Mouse (Mus musculus) adrenal gland, adult 18-20 months (tissue): Measurements from ENCODE around the gene Prr3. TPM values are rescaled to one million over a fixed set of nuclear protein-coding genes. Genes with fewer than 3 reads are reported as not detected.
"Not testable (repeated sequence)": the region's sequence is repeated elsewhere in the genome, so short reads cannot be mapped to it uniquely, and the experiment has no call there.

Experiments
- DNase-seq, 2 experiments: peaks; one replicate each; pipeline ENCODE4 v3.0.0; 2021 to 2022; ENCODE audit warnings: low spot score in 2 of 2
- microRNA-seq, 2 experiments: library from miRNA; unstranded; fragments of <30 nt; microRNA quantifications; one replicate each; pipeline ENCODE4 v1.2.0; 2021; ENCODE audit warnings: borderline number of aligned reads in 2 of 2
- total RNA-seq, 2 experiments: library from RNA; stranded (reverse); gene quantifications; 1 replicate in 1 of 2; 2 replicates in 1 of 2; pipeline ENCODE4 v1.2.3; 2021

Prr3 gene
- total RNA-seq, 2 experiments from 2014 or later = 17.5 to 22.8 TPM

DNA sequence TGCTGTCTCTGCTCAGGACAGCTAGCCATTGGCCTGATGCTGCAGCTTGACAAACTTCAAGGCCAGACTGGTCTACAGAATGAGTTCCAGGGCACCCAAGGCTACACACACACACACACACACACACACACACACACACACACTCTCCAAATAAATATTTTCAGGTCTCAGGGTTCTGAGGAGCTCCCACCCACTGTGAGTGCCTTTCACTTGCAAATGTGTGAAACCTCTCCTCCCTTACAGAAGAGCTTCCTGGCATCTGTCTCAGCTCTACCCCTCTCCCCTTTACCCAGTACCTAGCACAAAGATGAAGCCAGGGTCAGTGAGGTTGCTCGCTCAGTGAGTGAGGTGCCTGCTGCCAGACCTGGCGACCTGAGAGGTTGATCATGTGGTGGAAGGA, 40.9 kb downstream of the Prr3 start:
- DNase-seq = no peak

DNA sequence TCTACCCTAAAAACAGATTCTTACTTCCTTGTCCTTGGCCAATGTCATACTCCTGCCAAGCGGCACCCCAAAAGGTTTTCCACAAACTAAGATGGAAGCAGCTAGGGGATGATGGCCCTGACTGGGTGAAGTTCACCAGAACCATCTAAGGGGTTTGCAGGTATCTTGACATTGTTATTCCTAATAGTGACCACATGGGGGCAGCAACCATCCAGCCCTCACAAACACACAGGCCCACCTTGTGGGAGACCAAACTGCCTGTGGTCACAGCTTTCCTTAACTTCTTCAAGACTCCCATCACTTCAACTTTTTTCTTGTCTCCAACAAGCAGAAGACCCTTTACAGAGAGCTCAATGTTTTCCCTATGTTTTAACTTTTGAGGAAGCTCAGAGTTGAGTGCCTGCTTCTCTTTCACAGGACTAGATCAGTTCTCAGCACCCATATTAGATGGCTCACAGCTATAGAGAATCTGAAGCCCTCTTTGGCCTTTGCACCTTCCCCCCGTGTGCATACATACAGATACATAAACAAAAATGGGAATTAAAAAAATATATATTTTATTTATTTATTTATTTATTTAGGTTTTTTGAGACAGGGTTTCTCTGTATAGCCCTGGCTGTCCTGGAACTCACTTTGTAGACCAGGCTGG, 42.2 kb downstream of the Prr3 start:
- DNase-seq = no peak

DNA sequence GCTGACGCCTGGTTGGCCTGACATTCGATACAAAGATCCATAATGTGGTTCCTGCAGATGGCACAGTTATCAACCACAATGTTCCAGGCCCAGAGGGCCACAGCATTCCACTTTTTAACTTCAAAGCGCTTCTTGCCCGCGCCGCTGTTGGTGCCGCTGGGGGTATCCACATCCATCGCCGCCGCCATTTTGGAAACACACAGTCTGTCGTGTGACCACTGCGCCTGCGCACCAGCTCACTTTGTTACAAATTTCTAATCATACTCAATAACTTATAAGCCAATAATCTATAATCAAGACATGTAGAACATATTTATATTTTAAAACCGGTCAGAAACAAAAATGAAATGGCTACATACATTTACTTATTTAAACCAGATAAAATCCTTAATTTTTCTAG, 44.3 kb downstream of the Prr3 start:
- DNase-seq = not testable (repeated sequence)

DNA sequence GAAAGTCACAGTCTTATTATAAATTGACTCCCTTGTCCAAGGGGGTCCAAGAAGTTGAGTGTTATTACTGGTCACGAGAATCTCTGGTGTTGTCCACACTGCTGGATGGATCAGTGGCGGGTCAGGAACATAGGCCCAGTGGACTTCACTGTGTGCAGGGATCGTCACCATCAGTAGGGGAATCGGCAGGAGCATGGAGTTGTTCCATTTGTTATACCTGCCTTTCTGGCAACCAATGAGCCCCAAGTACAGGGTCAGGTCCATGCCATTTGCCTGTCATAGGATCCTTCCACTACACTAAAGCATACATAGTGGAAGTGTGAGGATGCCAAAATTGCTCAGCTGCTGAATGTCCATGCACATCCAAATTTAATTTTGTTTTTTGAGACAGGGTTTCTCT, 47.4 kb downstream of the Prr3 start:
- no peak for DNase-seq

DNA sequence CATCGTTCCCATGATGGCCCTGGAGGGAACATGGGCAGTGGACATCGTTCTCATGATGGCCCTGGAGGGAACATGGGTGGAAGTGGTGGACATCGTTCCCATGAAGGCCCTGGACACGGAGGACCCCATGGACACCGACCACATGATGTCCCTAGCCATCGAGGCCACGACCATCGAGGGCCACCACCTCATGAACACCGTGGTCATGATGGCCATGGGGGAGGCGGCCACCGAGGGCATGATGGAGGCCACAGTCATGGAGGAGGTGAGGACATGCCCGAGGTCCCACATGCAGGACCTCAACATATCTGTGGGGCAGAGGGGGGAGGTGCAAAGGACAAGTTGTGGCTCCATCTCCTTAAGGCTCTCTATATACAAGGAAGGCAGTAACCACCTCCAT, 49.4 kb downstream of the Prr3 start:
- no peak for DNase-seq

DNA sequence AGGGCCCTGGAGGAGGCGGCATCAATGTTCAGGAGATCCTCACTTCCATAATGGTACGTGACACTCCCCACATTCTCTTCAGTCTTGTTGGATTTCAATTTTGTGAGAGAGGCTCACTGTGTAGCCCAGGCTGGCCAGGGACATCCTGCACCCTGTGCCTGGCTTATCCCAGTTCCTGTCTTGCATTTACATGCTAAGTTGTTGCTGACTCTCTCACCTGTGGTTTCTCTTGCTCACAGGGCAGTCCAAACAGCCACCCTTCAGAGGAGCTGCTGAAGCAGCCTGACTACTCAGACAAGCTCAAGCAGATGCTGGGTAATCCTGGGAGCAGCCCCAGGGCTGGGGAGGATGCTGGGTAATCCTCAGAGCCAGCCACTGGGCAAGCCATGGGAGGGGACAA, 50.5 kb downstream of the Prr3 start:
- DNase-seq = no peak

DNA sequence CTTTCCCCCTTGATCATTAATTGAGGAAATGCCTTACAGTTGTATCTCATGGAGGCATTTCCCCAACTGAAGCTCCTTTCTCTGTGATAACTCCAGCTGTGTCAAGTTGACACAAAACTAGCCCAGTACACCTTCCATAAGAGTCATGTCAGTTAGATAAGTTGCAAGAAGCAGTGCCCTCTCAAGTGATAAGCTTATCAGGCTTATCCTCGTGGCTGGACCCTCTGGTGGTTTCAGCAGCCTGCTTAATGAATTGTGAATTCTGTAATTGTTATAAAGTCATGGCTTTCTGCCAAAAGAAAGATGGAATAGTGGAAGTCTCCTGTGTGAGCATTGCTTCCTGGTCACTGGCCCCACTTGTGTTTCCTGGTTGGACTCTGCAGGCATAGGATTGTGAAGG, 52.6 kb downstream of the Prr3 start:
- no peak for DNase-seq

DNA sequence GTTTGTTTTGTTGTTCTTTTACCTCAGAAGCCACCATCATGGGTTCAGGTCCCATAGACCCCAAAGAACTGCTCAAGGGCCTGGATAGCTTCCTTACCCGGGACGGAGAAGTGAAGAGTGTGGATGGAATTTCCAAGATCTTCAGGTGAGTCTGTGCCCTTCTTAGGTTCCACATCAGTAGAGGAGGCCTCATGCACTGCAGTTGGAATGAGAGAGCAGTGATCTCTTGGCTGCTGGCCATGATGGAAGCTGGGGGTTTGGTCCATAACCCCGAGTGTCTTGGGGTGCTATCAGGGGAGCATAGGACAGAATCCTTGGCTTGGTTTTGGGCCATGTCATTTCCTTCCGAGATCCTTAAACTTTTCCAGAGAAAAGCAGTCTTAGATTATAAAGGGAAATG, 56.8 kb downstream of the Prr3 start:
- no peak for DNase-seq

DNA sequence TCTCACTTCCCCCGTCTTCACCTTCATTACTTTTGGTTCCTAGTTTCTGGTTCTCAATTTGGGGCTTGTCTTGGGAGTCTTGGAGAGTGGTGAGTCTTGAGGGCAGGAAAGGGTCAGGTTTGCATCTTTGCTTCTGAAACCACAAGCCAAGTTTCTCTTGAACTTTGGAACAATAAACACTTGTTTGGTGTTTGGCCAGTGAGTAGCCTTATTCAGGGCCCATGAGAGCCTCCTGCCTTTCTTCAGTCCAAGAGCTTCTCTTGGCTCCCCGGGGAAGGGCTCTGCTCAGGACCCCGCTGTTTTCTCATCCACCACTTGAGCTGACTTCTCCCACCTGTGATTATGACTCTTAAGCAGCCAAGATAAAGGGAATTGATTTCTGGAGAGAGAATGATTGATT, 57.5 kb downstream of the Prr3 start:
- DNase-seq = no peak

Small RNA genes within 50 kb of the gene (microRNA-seq; reads per million reads assigned to microRNA genes)
- gene Mir877 = 146 to 159 reads per million in 2 experiments

Other genes with a start within 250 kb of the Prr3 start
- 10 to 100 TPM in 1 of 2 experiments, 1 to 10 TPM in 1; 7.9 to 19.0 TPM for gene Ier3, start 158.6 kb downstream of the Prr3 start, total RNA-seq
- gene Flot1, start 157.0 kb downstream of the Prr3 start, total RNA-seq = 10 to 100 TPM; 62.9 to 71.2 TPM
- gene Tubb5, start 141.9 kb downstream of the Prr3 start, total RNA-seq = 100 to 1,000 TPM; 134 to 185 TPM
- gene Mdc1, start 138.7 kb downstream of the Prr3 start, total RNA-seq = 10 to 100 TPM; 11.5 to 16.7 TPM
- 1 to 10 TPM; 2.3 TPM for gene Nrm, start 118.9 kb downstream of the Prr3 start, total RNA-seq
- gene Ppp1r18, start 114.6 kb downstream of the Prr3 start, total RNA-seq = 10 to 100 TPM; 35.3 to 41.0 TPM
- 10 to 100 TPM; 43.3 to 48.3 TPM for gene Dhx16, start 100.4 kb downstream of the Prr3 start, total RNA-seq
- 10 to 100 TPM; 49.5 to 53.8 TPM for gene 2310061I04Rik, start 82.8 kb downstream of the Prr3 start, total RNA-seq
- 10 to 100 TPM; 43.9 to 44.5 TPM for gene Atat1, start 70.2 kb downstream of the Prr3 start, total RNA-seq
- gene Mrps18b, start 63.8 kb downstream of the Prr3 start, total RNA-seq = 100 to 1,000 TPM in 1 of 2 experiments, 10 to 100 TPM in 1; 93.5 to 102 TPM
- 10 to 100 TPM; 63.7 to 98.8 TPM for gene Ppp1r10, start 63.8 kb downstream of the Prr3 start, total RNA-seq
- 10 to 100 TPM; 80.0 to 95.8 TPM for gene Abcf1, start 10.5 kb downstream of the Prr3 start, total RNA-seq
- 10 to 100 TPM; 47.9 to 55.9 TPM for gene Gnl1, start 385 bp downstream of the Prr3 start, total RNA-seq
- 1 to 10 TPM; 7.5 to 8.1 TPM for gene H2-T24, start 40.3 kb upstream of the Prr3 start, total RNA-seq
- gene H2-T23, start 52.6 kb upstream of the Prr3 start, total RNA-seq = 100 to 1,000 TPM in 1 of 2 experiments, 10 to 100 TPM in 1; 68.0 to 139 TPM
- 10 to 100 TPM; 33.0 to 61.5 TPM for gene H2-T22, start 62.5 kb upstream of the Prr3 start, total RNA-seq
- not detected for gene Gm6034, start 62.7 kb upstream of the Prr3 start, total RNA-seq
- gene Gm11127, start 78.1 kb upstream of the Prr3 start, total RNA-seq = 10 to 100 TPM in 1 of 2 experiments, 1 to 10 TPM in 1; 7.0 to 18.8 TPM
- gene Gm19684, start 141.4 kb upstream of the Prr3 start, total RNA-seq = under 1 TPM in 1 of 2 experiments, not detected in 1; 0.77 TPM
- under 1 TPM; 0.53 to 0.67 TPM for gene Gm7030, start 149.2 kb upstream of the Prr3 start, total RNA-seq
- gene Gm8909, start 188.3 kb upstream of the Prr3 start, total RNA-seq = under 1 TPM in 1 of 2 experiments, not detected in 1; 0.90 TPM
- gene H2-T3, start 210.1 kb upstream of the Prr3 start, total RNA-seq = not detected